Mouse (Mus musculus) ES-Bruce4 (cell line): Measurements from ENCODE around the gene Grap.

ENCODE experiments used
- CTCF ChIP-seq: IDR thresholded peaks from one replicate; pipeline ENCODE4 v1.8.1; 2011; ENCODE audit warnings: low read depth, low read length
- EP300 ChIP-seq: IDR thresholded peaks from 2 replicates; pipeline ENCODE4 v1.6.1; 2011; ENCODE audit warnings: low read depth, low read length; ENCODE audit not compliant: insufficient read depth
- POLR2A ChIP-seq: IDR thresholded peaks from one replicate; pipeline ENCODE4 v1.8.1; 2011; ENCODE audit warnings: low read length; ENCODE audit not compliant: insufficient read depth

DNA sequence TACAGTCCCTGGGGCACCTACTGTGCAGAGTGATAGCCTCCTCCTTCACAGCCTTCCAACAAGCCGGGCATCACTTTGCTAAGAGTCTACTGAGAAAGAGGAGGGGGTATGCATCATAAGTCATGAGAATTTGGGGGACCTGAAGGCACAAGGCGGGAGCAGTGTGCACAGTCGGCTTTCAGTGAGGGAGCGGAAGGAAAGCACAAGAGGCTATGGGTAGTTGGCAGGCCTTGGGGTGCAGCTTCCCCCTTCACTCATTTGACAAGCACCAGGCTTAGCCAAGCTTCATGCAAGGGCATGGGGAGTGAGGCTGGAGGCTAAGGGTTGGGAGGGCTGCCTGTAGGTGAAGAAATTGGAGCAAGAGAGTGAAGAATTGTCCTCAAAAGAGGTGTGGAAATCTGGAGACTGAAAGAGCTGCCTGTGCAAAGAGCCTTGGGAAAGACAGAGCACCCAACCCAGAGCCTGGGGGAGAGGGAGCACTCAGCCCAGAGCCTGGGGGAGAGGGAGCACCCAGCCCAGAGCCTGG is 1.8 kb downstream of the Grap start:
- TF ChIP-seq CTCF (no peak), POLR2A (no peak), EP300 (no peak)
